22 mouse cellular contexts compared by ENCODE assay signal in genomic region chr17:50066822-50067713, GRCm38 (mm10).
A peak's percentile ranks its signal among the peaks of the same experiment; 100 is the strongest.
DNase-seq lines count a peak whose midpoint lies in the region; ATAC-seq and TF ChIP-seq lines count a peak whose summit lies in the region.
"Had no signal": no experiment of that assay in that cellular context is flagged by ENCODE, and none has a peak within 500 bp of the region (broad histone marks: within the 10 kb centered on the region; RNA-seq: fewer than 3 reads in every experiment).

No protein-coding gene starts in this region.

- no peak for TF ChIP-seq CTCF in gastrocnemius, adult 2 months (IDR thresholded peaks at IDR 0.05)

- H3K4me2 ChIP-seq in forebrain, embryonic 16.5 days (ENCODE audit: low read length) = no peak overlapping the region
- H3K4me2 ChIP-seq in liver, embryonic 12.5 days = no peak overlapping the region
- H3K4me2 ChIP-seq: embryonic facial prominence, embryonic 15.5 days; heart, embryonic 11.5 days; heart, embryonic 15.5 days; hindbrain, embryonic 15.5 days had no signal

- ATAC-seq in forebrain, embryonic 16.5 days = peak; percentile 34; the same call in 1 of the 2 replicates
- ATAC-seq in liver, embryonic 12.5 days = no peak
- ATAC-seq: intestine, embryonic 16.5 days had no signal

- H3K36me3 ChIP-seq in forebrain, embryonic 16.5 days (ENCODE audit: control insufficient read depth, insufficient read depth) = no peaks in the 10 kb centered on the region
- H3K36me3 ChIP-seq in liver, embryonic 12.5 days = no peaks in the 10 kb centered on the region
- H3K36me3 ChIP-seq: embryonic facial prominence, embryonic 15.5 days; heart, embryonic 15.5 days; hindbrain, embryonic 15.5 days had no signal

- H3K9ac ChIP-seq in forebrain, embryonic 16.5 days (replicated peaks; ENCODE audit: low read depth, low read length) = no peak overlapping the region
- no peak overlapping the region for H3K9ac ChIP-seq in liver, embryonic 12.5 days
- H3K9ac ChIP-seq: embryonic facial prominence, embryonic 15.5 days; heart, embryonic 15.5 days; hindbrain, embryonic 15.5 days had no signal

- H3K27me3 ChIP-seq in forebrain, embryonic 16.5 days (replicated peaks; ENCODE audit: control insufficient read depth, insufficient read depth, low read length) = no peaks in the 10 kb centered on the region
- H3K27me3 ChIP-seq in liver, embryonic 12.5 days (replicated peaks) = no peaks in the 10 kb centered on the region
- H3K27me3 ChIP-seq: embryonic facial prominence, embryonic 15.5 days; heart, embryonic 15.5 days; hindbrain, embryonic 15.5 days had no signal

- no peak overlapping the region for H3K27ac ChIP-seq in gastrocnemius, adult 2 months
- H3K27ac ChIP-seq in forebrain, embryonic 16.5 days (ENCODE audit: low read length) = no peak overlapping the region
- no peak overlapping the region for H3K27ac ChIP-seq in liver, embryonic 12.5 days
- H3K27ac ChIP-seq: embryonic facial prominence, embryonic 15.5 days; heart, adult 2 months; heart, embryonic 15.5 days; hindbrain, embryonic 15.5 days had no signal

- no peaks in the 10 kb centered on the region for H3K9me3 ChIP-seq in forebrain, embryonic 16.5 days (ENCODE audit: control insufficient read depth, low read length)
- H3K9me3 ChIP-seq in liver, embryonic 12.5 days (replicated peaks) = no peaks in the 10 kb centered on the region
- H3K9me3 ChIP-seq: embryonic facial prominence, embryonic 15.5 days; heart, embryonic 15.5 days; hindbrain, embryonic 15.5 days had no signal

- no peak overlapping the region for H3K4me3 ChIP-seq in gastrocnemius, adult 2 months
- H3K4me3 ChIP-seq in forebrain, embryonic 16.5 days (replicated peaks; ENCODE audit: low read length) = no peak overlapping the region
- no peak overlapping the region for H3K4me3 ChIP-seq in liver, embryonic 12.5 days
- H3K4me3 ChIP-seq: embryonic facial prominence, embryonic 15.5 days; erythroblast, embryonic 14.5 days; heart, adult 2 months; heart, embryonic 15.5 days; hindbrain, embryonic 15.5 days had no signal

- 69% methylated on average over 8 of the region's 8 CpGs for WGBS in forebrain, embryonic 16.5 days
- WGBS in liver, embryonic 12.5 days (ENCODE audit: insufficient replicate concordance) = 86% methylated on average over 8 of the region's 8 CpGs

- peak; percentile 11 for DNase-seq in gastrocnemius, adult 2 months
- DNase-seq in gastrocnemius, postnatal 4 days (ENCODE audit: low spot score in 2 of 2) = no peak
- DNase-seq in retina, embryonic 14.5 days (ENCODE audit: low spot score) = peak; percentile 30
- DNase-seq in retina, postnatal 1 day = no peak
- no peak for DNase-seq in testis, postnatal 10 days (ENCODE audit: low spot score)
- DNase-seq: adrenal gland, adult 2 months; adrenal gland, postnatal 25 days; cerebellum, adult 11 months; cerebellum, adult 8-10 months; cerebellum, postnatal 14 days; embryo, embryonic 11 days; gastrocnemius, postnatal 36 days; heart, adult 2 months; heart, postnatal 14 days had no signal

- intact Hi-C loops in gastrocnemius, adult 2 months (cut with DNase I) = loop anchor here (5.0 kb wide), 2 partner anchors 65 to 120 kb away; no protein-coding TSS in a partner anchor

- H3K4me1 ChIP-seq in forebrain, embryonic 16.5 days (replicated peaks; ENCODE audit: control insufficient read depth, insufficient read depth, low read length) = peaks cover 7% of the 10 kb centered on the region
- peaks cover 49% of the 10 kb centered on the region for H3K4me1 ChIP-seq in liver, embryonic 12.5 days

Comparison
In these comparisons a context has a peak if more than half of its experiments do, and no peak if none do; other contexts are left out.
1. DNase-seq: peak in gastrocnemius, adult 2 months (single experiment) and retina, embryonic 14.5 days (single experiment); none in gastrocnemius, postnatal 4 days (0 of 2), retina, postnatal 1 day (single experiment) and testis, postnatal 10 days (single experiment).